Mouse (Mus musculus) erythroid progenitor cell, adult 5-6 weeks (primary cell): ENCODE data around the gene Aqp6. TPM values are rescaled to one million over a fixed set of nuclear protein-coding genes. Genes with fewer than 3 reads are reported as not detected.

Experiments used
- ATAC-seq: replicated peaks from 2 replicates; pipeline ENCODE4 v1.8.0; 2016; ENCODE audit warnings: moderate number of reproducible peaks, mild to moderate bottlenecking, moderate TSS enrichment, inconsistent platforms; ENCODE audit not compliant: poor library complexity, low FRiP score, severe bottlenecking
- total RNA-seq, 2 experiments: library from RNA; stranded (forward) in 1 of 2; stranded (reverse) in 1 of 2; fragments of 150-400 nt in 1 of 2; fragments of 186-747, 209-891 nt in 1 of 2; gene quantifications; 2 replicates each; pipeline versions ENCODE4 v1.2.3 to v1.2.4; 2015 to 2017; ENCODE audit warnings: low replicate concordance in 2 of 2

Gene Aqp6
- total RNA-seq, 2 experiments from 2014 or later, result not detected

DNA sequence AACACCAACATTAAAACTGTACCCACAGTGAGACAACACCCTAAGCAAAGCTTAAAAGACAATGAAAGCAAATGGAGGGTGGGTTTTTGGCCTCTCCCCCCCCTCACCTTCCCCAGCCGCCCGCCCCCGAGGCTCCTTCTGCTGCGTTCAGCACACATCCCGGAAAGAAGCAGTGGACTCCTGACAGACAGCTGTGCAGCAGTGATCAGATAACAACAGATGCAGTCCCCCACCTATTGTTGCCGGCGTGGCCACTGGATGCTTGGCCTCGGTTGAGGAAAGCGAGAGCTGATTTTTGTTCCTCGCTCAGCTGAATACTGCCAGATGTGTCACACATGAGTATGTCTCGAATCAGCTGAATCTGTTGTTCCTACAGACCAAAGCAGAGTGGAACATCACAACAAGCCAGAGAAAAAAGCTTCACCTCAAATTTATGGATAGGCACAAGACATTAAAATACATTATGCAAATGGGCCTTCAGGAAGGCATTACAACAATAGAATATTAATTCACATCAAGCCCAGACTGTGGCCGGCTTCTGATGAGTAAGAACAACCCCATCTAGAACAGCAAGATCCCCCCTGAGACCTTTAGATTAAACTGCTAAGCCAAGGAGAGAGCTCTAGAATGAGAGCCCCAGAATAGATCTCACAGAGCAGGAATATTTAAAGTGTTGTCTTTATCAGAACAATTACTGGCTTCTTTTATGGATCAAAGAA lies 36.4 kb downstream of the Aqp6 start:
- ATAC-seq, result no peak

DNA sequence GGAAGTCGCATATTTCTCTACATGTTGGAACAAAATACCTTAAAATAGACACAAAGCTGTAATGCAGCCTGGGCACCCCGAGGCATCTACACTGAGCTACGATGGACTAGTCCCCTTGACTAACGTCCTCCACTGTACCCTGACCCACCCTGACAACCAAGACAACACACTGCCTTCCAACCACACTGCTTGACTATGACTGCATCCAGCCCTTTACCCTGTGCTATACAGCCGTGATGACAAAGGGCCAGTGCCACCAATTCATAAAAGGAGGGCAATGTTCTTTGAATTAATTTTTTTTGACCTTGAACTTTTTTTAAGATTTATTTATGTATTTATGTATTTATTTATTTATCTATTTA lies 36.9 kb downstream of the Aqp6 start:
- ATAC-seq, result no peak

GRCm38 (mm10) chr15:99642622-99643021 lies 41.4 kb downstream of the Aqp6 start:
- no peak for ATAC-seq

GRCm38 (mm10) chr15:99643832-99644231 lies 42.6 kb downstream of the Aqp6 start:
- no peak for ATAC-seq

- ATAC-seq, result no peak
Observed at GRCm38 (mm10) chr15:99644776-99645175, 43.6 kb downstream of the Aqp6 start.

DNA sequence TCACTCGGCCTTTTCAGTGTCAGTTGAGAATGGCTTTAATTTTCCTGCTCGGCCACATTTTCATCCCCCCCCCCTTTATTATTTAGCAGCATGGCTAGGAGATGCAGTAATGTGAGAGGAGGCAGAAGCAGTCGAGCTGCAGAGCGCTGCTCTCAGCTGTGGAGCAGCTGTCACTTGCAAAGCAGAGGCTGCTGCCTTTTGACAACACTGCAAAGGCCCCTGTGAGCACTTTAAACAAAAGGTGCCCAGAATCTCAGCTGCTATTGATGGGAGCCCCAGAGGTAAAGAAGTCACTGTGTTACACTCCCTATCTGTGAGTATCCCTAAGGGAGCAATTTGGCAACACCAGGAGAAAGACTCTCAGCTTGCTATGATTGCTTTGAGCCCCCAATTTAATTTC lies 47.1 kb downstream of the Aqp6 start:
- no peak for ATAC-seq

DNA sequence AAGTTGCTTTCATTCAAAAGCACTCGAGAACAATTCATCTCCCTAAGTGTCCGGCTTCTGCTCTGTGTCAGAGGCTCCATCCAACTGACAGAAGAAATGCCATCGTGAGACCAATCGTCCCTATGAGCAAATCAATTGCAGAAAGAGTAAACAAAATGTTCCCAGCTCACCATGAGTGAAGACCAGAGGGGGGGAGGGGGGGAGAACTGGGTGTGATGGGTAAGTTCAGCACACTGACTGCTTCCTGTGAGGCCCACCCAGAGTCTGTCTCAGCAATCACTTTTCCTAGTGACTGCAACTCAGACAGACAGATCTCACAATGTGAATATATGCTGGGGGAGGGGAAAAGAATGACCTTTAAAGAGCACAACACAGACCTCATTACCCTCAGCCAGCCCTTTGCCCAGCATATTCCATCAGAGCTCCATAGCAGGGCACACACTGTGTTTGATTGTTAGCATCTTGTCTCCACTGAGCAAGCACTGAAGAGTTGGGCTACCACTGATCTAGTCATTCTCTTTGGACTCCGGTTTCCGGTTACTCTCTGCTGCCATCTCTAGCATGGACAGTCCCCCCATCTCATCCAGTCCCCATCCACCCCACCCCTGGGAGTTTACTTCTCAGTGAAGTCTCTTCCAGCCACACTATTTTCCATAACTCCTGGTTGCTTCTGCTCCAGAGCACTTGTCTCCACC lies 48.0 kb downstream of the Aqp6 start:
- ATAC-seq, result no peak

GRCm38 (mm10) chr15:99650304-99650703 lies 49.1 kb downstream of the Aqp6 start:
- ATAC-seq, result 0 out of 2 replicates have a peak, but pooled peaks have one; percentile 10

DNA sequence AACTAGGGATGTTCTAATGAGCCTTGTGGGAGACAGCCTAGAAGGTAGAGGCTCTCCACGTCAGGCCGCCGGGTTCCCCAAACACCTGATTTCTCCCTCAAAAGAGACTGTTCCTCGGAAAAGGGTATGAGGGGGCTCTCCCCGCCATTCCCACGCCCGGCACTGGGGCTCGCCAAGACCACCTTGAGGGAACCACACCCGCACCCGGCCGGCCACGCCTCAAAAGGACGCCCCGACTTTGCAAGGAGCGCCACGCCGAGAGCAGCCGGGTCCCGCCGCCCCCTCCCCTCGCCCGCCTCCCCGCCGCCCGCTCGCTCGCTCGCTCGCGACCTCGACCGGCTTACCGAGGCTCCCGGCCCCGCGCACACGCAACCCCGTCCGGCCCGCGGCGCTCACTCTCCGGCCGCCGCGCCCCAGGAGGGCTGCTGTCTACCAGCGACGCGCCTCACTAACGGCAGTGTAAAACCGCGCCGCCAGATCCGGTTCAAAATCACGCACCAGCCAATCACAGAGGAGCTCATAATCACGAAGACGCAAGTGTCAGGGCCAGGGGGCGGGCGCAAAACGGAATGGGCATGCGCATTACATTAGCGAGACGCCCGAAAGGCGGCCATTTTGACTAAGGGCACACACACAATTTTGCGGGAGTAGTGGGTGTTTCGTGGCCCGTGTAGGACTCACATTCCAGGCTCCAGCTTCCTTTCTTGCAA lies 50.1 kb downstream of the Aqp6 start, which contains the start of gene Racgap1:
Gene Racgap1, minus strand, starts transcription at position 494 of the 710 bp plus-strand sequence.
- peak; percentile 91 for ATAC-seq

DNA sequence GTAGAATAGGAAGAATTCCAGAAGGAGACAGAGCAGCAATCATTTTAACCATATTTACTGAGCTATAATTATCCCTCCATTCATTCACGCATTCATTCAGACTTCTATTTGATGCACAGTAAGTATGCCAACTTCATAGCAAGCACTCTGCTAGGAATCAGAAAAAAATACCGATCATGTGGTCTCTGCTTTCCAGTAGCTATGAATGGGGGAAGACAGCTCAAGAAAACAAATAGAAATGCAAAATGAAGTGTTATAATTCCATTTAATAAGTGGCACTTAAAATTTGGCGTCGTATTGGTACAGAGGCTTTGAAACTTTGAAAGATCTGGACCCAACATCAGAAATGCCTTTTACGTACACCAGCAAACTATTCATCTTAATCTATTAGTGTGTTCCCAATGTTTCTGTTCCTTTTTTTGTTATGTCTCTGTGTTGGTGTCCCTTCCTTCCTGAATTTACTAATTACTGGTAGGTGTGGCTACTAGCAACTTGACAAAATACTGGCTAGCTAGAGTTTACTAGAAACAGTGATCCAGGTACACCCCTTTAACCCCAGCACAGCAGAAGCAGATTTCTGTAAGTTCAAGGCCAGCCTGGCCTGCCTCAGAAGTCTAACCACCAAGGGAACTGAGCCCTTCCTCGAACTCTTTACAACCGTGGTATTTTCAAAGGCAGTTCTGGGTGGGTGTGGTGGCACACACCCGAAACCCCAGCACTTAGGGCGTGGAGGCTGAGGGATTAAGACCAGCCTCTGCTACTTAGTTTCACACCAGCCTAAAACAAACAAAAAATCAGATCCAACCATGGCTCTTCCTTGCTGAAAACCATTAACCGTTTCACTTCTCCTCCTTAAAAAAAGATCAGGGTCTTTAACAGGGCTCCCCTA lies 51.0 kb downstream of the Aqp6 start:
- ATAC-seq, result peak; percentile 54

DNA sequence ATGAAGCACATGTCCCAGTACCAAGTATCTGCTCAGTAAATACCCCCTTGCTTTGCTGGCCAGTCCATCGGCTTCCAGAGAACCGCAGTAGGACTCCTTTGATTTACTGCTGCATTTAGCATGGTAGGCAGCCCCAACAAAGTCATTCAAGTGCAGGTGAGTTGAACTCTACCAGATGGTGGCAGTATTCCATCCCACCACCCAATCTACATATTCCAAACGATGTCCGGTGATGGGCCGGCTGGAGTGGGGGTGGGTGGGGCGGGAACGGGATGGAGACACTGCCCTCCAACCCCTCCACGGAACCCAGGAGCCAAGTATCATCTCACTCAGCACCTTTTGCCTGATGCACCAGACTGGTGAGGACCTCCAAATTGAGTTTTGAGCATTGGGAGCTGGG lies 52.1 kb downstream of the Aqp6 start:
- ATAC-seq, result no peak

- no peak for ATAC-seq
Observed at GRCm38 (mm10) chr15:99653876-99654275, 52.7 kb downstream of the Aqp6 start.

Other genes starting within 250 kb of the Aqp6 start
- gene Fmnl3, start 230.9 kb upstream of the Aqp6 start, total RNA-seq (2015; ENCODE audit: low replicate concordance), result 3.6 and 5.0 TPM in 2 replicates
- 1.5 and 2.7 TPM in 2 replicates for gene Fmnl3, start 230.9 kb upstream of the Aqp6 start, total RNA-seq (2017; ENCODE audit: low replicate concordance)
- 179 and 219 TPM in 2 replicates for gene Tmbim6, start 208.5 kb upstream of the Aqp6 start, total RNA-seq (2015; ENCODE audit: low replicate concordance)
- gene Tmbim6, start 208.5 kb upstream of the Aqp6 start, total RNA-seq (2017; ENCODE audit: low replicate concordance), result 95.3 and 151 TPM in 2 replicates
- gene Nckap5l, start 143.7 kb upstream of the Aqp6 start, total RNA-seq (2015; ENCODE audit: low replicate concordance), result 0.84 TPM in 1 of 2 replicates, not detected in the other
- not detected in 2 replicates for gene Nckap5l, start 143.7 kb upstream of the Aqp6 start, total RNA-seq (2017; ENCODE audit: low replicate concordance)
- 1.3 and 1.4 TPM in 2 replicates for gene Bcdin3d, start 126.7 kb upstream of the Aqp6 start, total RNA-seq (2015; ENCODE audit: low replicate concordance)
- 0.51 and 1.3 TPM in 2 replicates for gene Bcdin3d, start 126.7 kb upstream of the Aqp6 start, total RNA-seq (2017; ENCODE audit: low replicate concordance)
- not detected in 2 replicates for gene Faim2, start 73.2 kb upstream of the Aqp6 start, total RNA-seq (2015; ENCODE audit: low replicate concordance)
- gene Faim2, start 73.2 kb upstream of the Aqp6 start, total RNA-seq (2017; ENCODE audit: low replicate concordance), result 0.38 TPM in 1 of 2 replicates, not detected in the other
- gene Aqp2, start 22.3 kb upstream of the Aqp6 start, total RNA-seq (2015; ENCODE audit: low replicate concordance), result not detected in 2 replicates
- gene Aqp2, start 22.3 kb upstream of the Aqp6 start, total RNA-seq (2017; ENCODE audit: low replicate concordance), result not detected in 2 replicates
- not detected in 2 replicates for gene Aqp5, start 10.6 kb upstream of the Aqp6 start, total RNA-seq (2015; ENCODE audit: low replicate concordance)
- gene Aqp5, start 10.6 kb upstream of the Aqp6 start, total RNA-seq (2017; ENCODE audit: low replicate concordance), result not detected in 2 replicates
- gene Racgap1, start 50.3 kb downstream of the Aqp6 start, total RNA-seq (2015; ENCODE audit: low replicate concordance), result 248 and 272 TPM in 2 replicates
- 292 and 327 TPM in 2 replicates for gene Racgap1, start 50.3 kb downstream of the Aqp6 start, total RNA-seq (2017; ENCODE audit: low replicate concordance)
- not detected in 2 replicates for gene Asic1, start 69.0 kb downstream of the Aqp6 start, total RNA-seq (2015; ENCODE audit: low replicate concordance)
- gene Asic1, start 69.0 kb downstream of the Aqp6 start, total RNA-seq (2017; ENCODE audit: low replicate concordance), result not detected in 2 replicates
- gene Smarcd1, start 100.7 kb downstream of the Aqp6 start, total RNA-seq (2015; ENCODE audit: low replicate concordance), result 15.5 and 18.0 TPM in 2 replicates
- 5.3 and 9.7 TPM in 2 replicates for gene Smarcd1, start 100.7 kb downstream of the Aqp6 start, total RNA-seq (2017; ENCODE audit: low replicate concordance)
- gene Gm17349, start 104.1 kb downstream of the Aqp6 start, total RNA-seq (2015; ENCODE audit: low replicate concordance), result not detected in 2 replicates
- not detected in 2 replicates for gene Gm17349, start 104.1 kb downstream of the Aqp6 start, total RNA-seq (2017; ENCODE audit: low replicate concordance)
- gene Gpd1, start 116.1 kb downstream of the Aqp6 start, total RNA-seq (2015; ENCODE audit: low replicate concordance), result 2.1 and 2.9 TPM in 2 replicates
- 5.4 and 8.2 TPM in 2 replicates for gene Gpd1, start 116.1 kb downstream of the Aqp6 start, total RNA-seq (2017; ENCODE audit: low replicate concordance)
- 11.3 and 15.5 TPM in 2 replicates for gene Cox14, start 124.2 kb downstream of the Aqp6 start, total RNA-seq (2015; ENCODE audit: low replicate concordance)
- gene Cox14, start 124.2 kb downstream of the Aqp6 start, total RNA-seq (2017; ENCODE audit: low replicate concordance), result 7.1 and 17.1 TPM in 2 replicates
- gene Cers5, start 171.5 kb downstream of the Aqp6 start, total RNA-seq (2015; ENCODE audit: low replicate concordance), result 9.4 and 19.7 TPM in 2 replicates
- gene Cers5, start 171.5 kb downstream of the Aqp6 start, total RNA-seq (2017; ENCODE audit: low replicate concordance), result 3.3 and 7.6 TPM in 2 replicates